Mouse (Mus musculus) hindbrain, embryonic 12.5 days (tissue): ENCODE data around the gene Ctsd. TPM values are rescaled to one million over a fixed set of nuclear protein-coding genes. Genes with fewer than 3 reads are reported as not detected.

Source experiments
- ATAC-seq: fragments of 200-750 bp; cut with Nextera tagmentation; 2 replicates; pipeline ENCODE4 v1.8.0; 2017; ENCODE audit warnings: moderate TSS enrichment; ENCODE audit not compliant: low FRiP score
- H3K27ac ChIP-seq: fragments of 300-500 bp; sonication (generic); 2 replicates; pipeline ENCODE4 v1.5.1; 2016; ENCODE audit warnings: mild to moderate bottlenecking
- H3K27me3 ChIP-seq: fragments of 300-500 bp; sonication (generic); 2 replicates; pipeline ENCODE4 v1.6.1; 2016; ENCODE audit warnings: mild to moderate bottlenecking
- H3K36me3 ChIP-seq: fragments of 300-500 bp; sonication (generic); 2 replicates; pipeline ENCODE4 v1.6.1; 2016; ENCODE audit warnings: mild to moderate bottlenecking
- H3K4me1 ChIP-seq: fragments of 300-500 bp; sonication (generic); 2 replicates; pipeline ENCODE4 v1.6.1; 2016
- H3K4me2 ChIP-seq: fragments of 300-500 bp; sonication (generic); replicated peaks from 2 replicates; pipeline ENCODE4 v1.6.1; 2016; ENCODE audit warnings: mild to moderate bottlenecking
- H3K4me3 ChIP-seq: fragments of 300-500 bp; sonication (generic); 2 replicates; pipeline ENCODE4 v1.5.1; 2016; ENCODE audit warnings: mild to moderate bottlenecking
- H3K9ac ChIP-seq: fragments of 300-500 bp; sonication (generic); 2 replicates; pipeline ENCODE4 v1.6.1; 2016; ENCODE audit warnings: mild to moderate bottlenecking, moderate library complexity
- H3K9me3 ChIP-seq: fragments of 300-500 bp; sonication (generic); replicated peaks from 2 replicates; pipeline ENCODE4 v1.6.1; 2016; ENCODE audit warnings: mild to moderate bottlenecking
- WGBS: fragments of 180-500 bp; shearing (Covaris S2); methylation state at CpG from one replicate; pipeline ENCODE4 v1.1.7; 2016; 5-methylcytosine and 5-hydroxymethylcytosine counted together
- polyA plus RNA-seq: library from polyadenylated mRNA; unstranded; fragments of >200 nt; fragmentation: Nextera tagmentation; extraction: Ambion mirVana; gene quantifications from 2 replicates; pipeline ENCODE4 v1.2.1, GENCODE M21; 2016

Ctsd gene
- polyA plus RNA-seq, 1 experiment from 2014 or later, result 215 TPM

- Histone ChIP-seq H3K9ac (no peak overlapping the region), H3K9me3 (no peaks in the 10 kb centered on the region), H3K36me3 (peaks cover 12% of the 10 kb centered on the region), H3K4me3 (peak overlapping the region; percentile 38; the same call in 1 of the 2 replicates), H3K27ac (no peak overlapping the region), H3K4me1 (peaks cover 11% of the 10 kb centered on the region), H3K4me2 (peak overlapping the region; percentile 63), H3K27me3 (peaks cover 55% of the 10 kb centered on the region)
- 30% methylated on average over 11 of the region's 11 CpGs for WGBS
- no peak for ATAC-seq
These were observed 16.5 kb downstream of the Ctsd start for GRCm38 (mm10) chr7:142371398-142371767.

- Histone ChIP-seq H3K36me3 (peaks cover 7% of the 10 kb centered on the region), H3K27ac (no peak overlapping the region), H3K4me1 (peaks cover 11% of the 10 kb centered on the region), H3K27me3 (peaks cover 55% of the 10 kb centered on the region), H3K4me2 (no peak overlapping the region), H3K4me3 (no peak overlapping the region), H3K9ac (no peak overlapping the region), H3K9me3 (no peaks in the 10 kb centered on the region)
- 85% methylated on average over 18 of the region's 18 CpGs for WGBS
- ATAC-seq, result no peak
These were observed 16.9 kb downstream of the Ctsd start for GRCm38 (mm10) chr7:142370937-142371336.

GRCm38 (mm10) chr7:142369820-142370219 lies 18.0 kb downstream of the Ctsd start:
- H3K9ac ChIP-seq, result no peak overlapping the region
- no peak overlapping the region for H3K4me2 ChIP-seq
- H3K27ac ChIP-seq, result no peak overlapping the region
- H3K4me3 ChIP-seq, result no peak overlapping the region
- no peaks in the 10 kb centered on the region for H3K9me3 ChIP-seq
- no peak for ATAC-seq
- WGBS, result 71% methylated on average over 6 of the region's 6 CpGs
- no peaks in the 10 kb centered on the region for H3K36me3 ChIP-seq
- peaks cover 11% of the 10 kb centered on the region for H3K4me1 ChIP-seq
- peaks cover 55% of the 10 kb centered on the region for H3K27me3 ChIP-seq

GRCm38 (mm10) chr7:142368856-142369255 lies 19.0 kb downstream of the Ctsd start:
- no peak overlapping the region for H3K4me2 ChIP-seq
- 84% methylated on average over 2 of the region's 2 CpGs for WGBS
- no peak for ATAC-seq
- no peak overlapping the region for H3K27ac ChIP-seq
- no peaks in the 10 kb centered on the region for H3K9me3 ChIP-seq
- peaks cover 11% of the 10 kb centered on the region for H3K4me1 ChIP-seq
- no peak overlapping the region for H3K4me3 ChIP-seq
- peaks cover 52% of the 10 kb centered on the region for H3K27me3 ChIP-seq
- no peaks in the 10 kb centered on the region for H3K36me3 ChIP-seq
- H3K9ac ChIP-seq, result no peak overlapping the region

- 84% methylated on average over 4 of the region's 4 CpGs for WGBS
- no peak overlapping the region for H3K4me3 ChIP-seq
- ATAC-seq, result no peak
- H3K4me2 ChIP-seq, result no peak overlapping the region
- H3K36me3 ChIP-seq, result no peaks in the 10 kb centered on the region
- H3K4me1 ChIP-seq, result no peaks in the 10 kb centered on the region
- H3K27ac ChIP-seq, result no peak overlapping the region
- no peaks in the 10 kb centered on the region for H3K9me3 ChIP-seq
- H3K27me3 ChIP-seq, result peaks cover 8% of the 10 kb centered on the region
- H3K9ac ChIP-seq, result no peak overlapping the region
These were observed 24.7 kb downstream of the Ctsd start for GRCm38 (mm10) chr7:142363107-142363506.

- no peaks in the 10 kb centered on the region for H3K4me1 ChIP-seq
- no peaks in the 10 kb centered on the region for H3K9me3 ChIP-seq
- no peak overlapping the region for H3K9ac ChIP-seq
- no peak overlapping the region for H3K4me3 ChIP-seq
- peaks cover 12% of the 10 kb centered on the region for H3K27me3 ChIP-seq
- no peak overlapping the region for H3K27ac ChIP-seq
- no peaks in the 10 kb centered on the region for H3K36me3 ChIP-seq
- no peak overlapping the region for H3K4me2 ChIP-seq
- ATAC-seq, result no peak
These were observed 27.1 kb downstream of the Ctsd start for GRCm38 (mm10) chr7:142360743-142361142.

GRCm38 (mm10) chr7:142359129-142359528 lies 28.7 kb downstream of the Ctsd start:
- Histone ChIP-seq H3K4me1 (no peaks in the 10 kb centered on the region), H3K36me3 (no peaks in the 10 kb centered on the region), H3K9me3 (no peaks in the 10 kb centered on the region), H3K4me3 (no peak overlapping the region), H3K27ac (no peak overlapping the region), H3K9ac (no peak overlapping the region), H3K27me3 (peaks cover 12% of the 10 kb centered on the region), H3K4me2 (no peak overlapping the region)
- no peak for ATAC-seq
- 82% methylated on average over 8 of the region's 8 CpGs for WGBS

GRCm38 (mm10) chr7:142357566-142357965 lies 30.3 kb downstream of the Ctsd start:
- Histone ChIP-seq H3K27ac (no peak overlapping the region), H3K4me1 (no peaks in the 10 kb centered on the region), H3K4me3 (no peak overlapping the region), H3K9ac (no peak overlapping the region), H3K27me3 (peaks cover 12% of the 10 kb centered on the region), H3K4me2 (no peak overlapping the region), H3K36me3 (no peaks in the 10 kb centered on the region), H3K9me3 (no peaks in the 10 kb centered on the region)
- WGBS, result 81% methylated on average over 3 of the region's 3 CpGs
- ATAC-seq, result no peak

GRCm38 (mm10) chr7:142354661-142355233 lies 33.1 kb downstream of the Ctsd start:
- no peak overlapping the region for H3K27ac ChIP-seq
- H3K4me3 ChIP-seq, result no peak overlapping the region
- no peak for ATAC-seq
- H3K36me3 ChIP-seq, result no peaks in the 10 kb centered on the region
- no peak overlapping the region for H3K4me2 ChIP-seq
- H3K27me3 ChIP-seq, result peaks cover 4% of the 10 kb centered on the region; the same call in 1 of the 2 replicates
- 76% methylated on average over 8 of the region's 8 CpGs for WGBS
- no peak overlapping the region for H3K9ac ChIP-seq
- H3K9me3 ChIP-seq, result no peaks in the 10 kb centered on the region
- H3K4me1 ChIP-seq, result peaks cover 9% of the 10 kb centered on the region; the same call in 1 of the 2 replicates

- WGBS, result 82% methylated on average over 5 of the region's 5 CpGs
- no peak for ATAC-seq
- H3K4me1 ChIP-seq, result peaks cover 13% of the 10 kb centered on the region
These were observed 34.0 kb downstream of the Ctsd start for GRCm38 (mm10) chr7:142353854-142354253.

GRCm38 (mm10) chr7:142351569-142351968 lies 36.3 kb downstream of the Ctsd start:
- no peak for ATAC-seq
- Histone ChIP-seq H3K4me3 (no peak overlapping the region), H3K27me3 (peaks cover 7% of the 10 kb centered on the region; the same call in 1 of the 2 replicates), H3K9ac (no peak overlapping the region), H3K4me2 (no peak overlapping the region), H3K4me1 (peaks cover 13% of the 10 kb centered on the region), H3K36me3 (no peaks in the 10 kb centered on the region), H3K27ac (no peak overlapping the region), H3K9me3 (no peaks in the 10 kb centered on the region)
- 70% methylated on average over 5 of the region's 5 CpGs for WGBS

More at GRCm38 (mm10) chr7:142353854-142354253, 34.0 kb downstream of the Ctsd start:
- Histone ChIP-seq H3K4me3 (no peak overlapping the region), H3K36me3 (no peaks in the 10 kb centered on the region), H3K9me3 (no peaks in the 10 kb centered on the region), H3K27ac (no peak overlapping the region), H3K4me2 (no peak overlapping the region), H3K9ac (no peak overlapping the region), H3K27me3 (peaks cover 4% of the 10 kb centered on the region; the same call in 1 of the 2 replicates)

GRCm38 (mm10) chr7:142349308-142349961 lies 38.4 kb downstream of the Ctsd start:
- no peaks in the 10 kb centered on the region for H3K36me3 ChIP-seq
- peak; percentile 80 for ATAC-seq
- 0 out of 2 replicates have a peak, but pooled peaks cover 3% of the 10 kb centered on the region for H3K27me3 ChIP-seq
- no peak overlapping the region for H3K27ac ChIP-seq
- H3K4me2 ChIP-seq, result peak overlapping the region; percentile 25; the same call in 1 of the 2 replicates
- no peak overlapping the region for H3K9ac ChIP-seq
- 14% methylated on average over 9 of the region's 9 CpGs for WGBS
- peaks cover 13% of the 10 kb centered on the region for H3K4me1 ChIP-seq
- no peak overlapping the region for H3K4me3 ChIP-seq
- no peaks in the 10 kb centered on the region for H3K9me3 ChIP-seq

- no peak for ATAC-seq
- Histone ChIP-seq H3K9me3 (no peaks in the 10 kb centered on the region), H3K36me3 (no peaks in the 10 kb centered on the region), H3K27ac (no peak overlapping the region), H3K4me3 (no peak overlapping the region), H3K9ac (no peak overlapping the region), H3K27me3 (0 out of 2 replicates have a peak, but pooled peaks cover 3% of the 10 kb centered on the region), H3K4me2 (no peak overlapping the region), H3K4me1 (peaks cover 13% of the 10 kb centered on the region)
- WGBS, result 77% methylated on average over 4 of the region's 4 CpGs
These were observed 40.3 kb downstream of the Ctsd start for GRCm38 (mm10) chr7:142347542-142347941.
